Mouse (Mus musculus) myocyte (in vitro differentiated cells): Measurements from ENCODE around the gene Sf3b1.

Experiments used
- E2F4 ChIP-seq: IDR thresholded peaks from one replicate; pipeline ENCODE4 v1.6.1; 2011; ENCODE audit warnings: mild to moderate bottlenecking, control low read depth, moderate library complexity; ENCODE audit not compliant: insufficient read depth
- POLR2A ChIP-seq: IDR thresholded peaks from one replicate; pipeline ENCODE4 v1.6.1; 2011; ENCODE audit warnings: low read depth, mild to moderate bottlenecking, control low read depth, moderate library complexity; ENCODE audit not compliant: insufficient read length

GRCm38 (mm10) chr1:55052355-55052953, 25.2 kb upstream of the Sf3b1 start, which contains the start of gene Coq10b:
- TF ChIP-seq E2F4 (no peak), POLR2A (peak; percentile 96)
